In the genomic region with DNA sequence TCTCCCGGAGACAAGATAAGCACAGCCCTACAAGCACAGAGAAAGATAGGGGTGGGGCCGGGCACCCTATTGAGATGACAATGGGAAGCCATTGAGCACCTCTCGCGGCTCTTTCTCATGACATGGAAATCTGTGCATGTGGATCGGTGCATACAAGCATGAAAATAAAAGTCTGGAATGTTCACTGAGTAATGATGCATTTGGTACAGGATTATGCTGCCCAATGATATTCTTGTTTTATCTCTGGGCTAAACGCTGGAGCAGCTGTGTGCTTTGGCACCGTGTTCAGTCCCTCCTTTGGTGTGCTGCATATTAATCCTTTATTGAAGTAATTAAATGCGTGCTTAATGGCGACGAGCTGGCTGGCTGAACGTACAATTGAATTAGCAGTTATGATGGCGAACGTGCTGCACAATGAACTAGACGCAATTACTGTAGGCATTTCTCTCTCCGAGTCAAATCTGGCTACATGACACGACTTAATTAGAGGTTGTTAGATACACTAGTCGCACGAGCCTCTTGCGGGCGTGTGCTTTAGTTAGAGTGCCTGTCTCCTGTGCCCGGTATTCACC, we compare ENCODE assay signal across 14 mouse cellular contexts.
DNase-seq lines count a peak whose midpoint lies in the region; ATAC-seq and TF ChIP-seq lines count a peak whose summit lies in the region.
"Had no signal": no experiment of that assay in that cellular context is flagged by ENCODE, and none has a peak within 500 bp of the region (broad histone marks: within the 10 kb centered on the region; RNA-seq: fewer than 3 reads in every experiment).

No protein-coding gene starts in this region.

- no peaks in the 10 kb centered on the region for H3K27me3 ChIP-seq in heart, embryonic 10.5 days (ENCODE audit: insufficient read depth, poor library complexity, severe bottlenecking)
- H3K27me3 ChIP-seq in midbrain, embryonic 12.5 days, result no peaks in the 10 kb centered on the region
- H3K27me3 ChIP-seq in midbrain, embryonic 11.5 days (ENCODE audit: control insufficient read depth, insufficient read depth, low read length), result no peaks in the 10 kb centered on the region
- H3K27me3 ChIP-seq in hindbrain, embryonic 15.5 days, result no peaks in the 10 kb centered on the region
- H3K27me3 ChIP-seq: liver, embryonic 15.5 days had no signal

- H3K4me2 ChIP-seq in midbrain, embryonic 12.5 days (replicated peaks), result peak overlapping the region; percentile 17; the same call in 1 of the 2 replicates
- H3K4me2 ChIP-seq in midbrain, embryonic 11.5 days, result no peak overlapping the region
- H3K4me2 ChIP-seq in hindbrain, embryonic 15.5 days, result peak overlapping the region; percentile 45
- H3K4me2 ChIP-seq: liver, embryonic 15.5 days had no signal

- peak; percentile 41 for DNase-seq in heart, adult 11 months
- no peak for DNase-seq in heart, embryonic 10.5 days (ENCODE audit: low spot score)
- DNase-seq in midbrain, embryonic 11.5 days (ENCODE audit: low spot score, missing footprints), result no peak
- DNase-seq in retina, embryonic 14.5 days (ENCODE audit: low spot score), result peak; percentile 42
- DNase-seq in lung, adult 2 months, result no peak
- DNase-seq in urinary bladder, adult 18-20 months (ENCODE audit: low spot score in 2 of 2), result no peak
- DNase-seq: adrenal gland, postnatal 36 days; gastrocnemius, adult 2 months; layer of hippocampus, postnatal 36 days; thymus, postnatal 25 days had no signal

- no peak for TF ChIP-seq POLR2A in lung, adult 2 months (IDR thresholded peaks at IDR 0.05; ENCODE audit: borderline replicate concordance, extremely low read depth, low read depth, low read length)

- H3K27ac ChIP-seq in heart, embryonic 10.5 days, result no peak overlapping the region
- peak overlapping the region; percentile 20; the same call in 1 of the 2 replicates for H3K27ac ChIP-seq in midbrain, embryonic 12.5 days (replicated peaks)
- no peak overlapping the region for H3K27ac ChIP-seq in midbrain, embryonic 11.5 days (ENCODE audit: low read depth, low read length)
- peak overlapping the region; percentile 43 for H3K27ac ChIP-seq in hindbrain, embryonic 15.5 days (replicated peaks)
- H3K27ac ChIP-seq: gastrocnemius, adult 2 months; liver, embryonic 15.5 days had no signal

- no peak overlapping the region for H3K4me3 ChIP-seq in heart, embryonic 10.5 days
- no peak overlapping the region for H3K4me3 ChIP-seq in midbrain, embryonic 12.5 days
- no peak overlapping the region for H3K4me3 ChIP-seq in midbrain, embryonic 11.5 days (ENCODE audit: low read depth, low read length)
- H3K4me3 ChIP-seq in hindbrain, embryonic 15.5 days, result no peak overlapping the region
- H3K4me3 ChIP-seq in lung, adult 2 months (replicated peaks; ENCODE audit: extremely low read depth, low read depth, low read length), result no peak overlapping the region
- H3K4me3 ChIP-seq: gastrocnemius, adult 2 months; liver, embryonic 15.5 days had no signal

- WGBS in heart, embryonic 10.5 days, result 65% methylated on average over 21 of the region's 21 CpGs
- WGBS in midbrain, embryonic 12.5 days, result 65% methylated on average over 21 of the region's 21 CpGs
- 77% methylated on average over 21 of the region's 21 CpGs for WGBS in midbrain, embryonic 11.5 days
- WGBS in hindbrain, embryonic 15.5 days, result 19% methylated on average over 21 of the region's 21 CpGs
- 73% methylated on average over 21 of the region's 21 CpGs for WGBS in lung, adult 2 months

- H3K9ac ChIP-seq in midbrain, embryonic 12.5 days (replicated peaks), result no peak overlapping the region
- H3K9ac ChIP-seq in midbrain, embryonic 11.5 days (ENCODE audit: low read length), result no peak overlapping the region
- no peak overlapping the region for H3K9ac ChIP-seq in hindbrain, embryonic 15.5 days
- H3K9ac ChIP-seq: liver, embryonic 15.5 days had no signal

- no peak for TF ChIP-seq CTCF in lung, adult 2 months (IDR thresholded peaks at IDR 0.05; ENCODE audit: insufficient read depth, low read length)

- H3K36me3 ChIP-seq in heart, embryonic 10.5 days, result no peaks in the 10 kb centered on the region
- no peaks in the 10 kb centered on the region for H3K36me3 ChIP-seq in midbrain, embryonic 12.5 days
- no peaks in the 10 kb centered on the region for H3K36me3 ChIP-seq in midbrain, embryonic 11.5 days (ENCODE audit: control insufficient read depth, insufficient read depth, low read length)
- no peaks in the 10 kb centered on the region for H3K36me3 ChIP-seq in hindbrain, embryonic 15.5 days
- H3K36me3 ChIP-seq: liver, embryonic 15.5 days had no signal

- no peaks in the 10 kb centered on the region for H3K9me3 ChIP-seq in heart, embryonic 10.5 days
- no peaks in the 10 kb centered on the region for H3K9me3 ChIP-seq in midbrain, embryonic 12.5 days
- H3K9me3 ChIP-seq in midbrain, embryonic 11.5 days (ENCODE audit: control insufficient read depth, low read length), result no peaks in the 10 kb centered on the region
- H3K9me3 ChIP-seq in hindbrain, embryonic 15.5 days, result no peaks in the 10 kb centered on the region
- H3K9me3 ChIP-seq: liver, embryonic 15.5 days had no signal

- peaks cover 11% of the 10 kb centered on the region; the same call in 1 of the 2 replicates for H3K4me1 ChIP-seq in heart, embryonic 10.5 days
- H3K4me1 ChIP-seq in midbrain, embryonic 12.5 days, result peaks cover 15% of the 10 kb centered on the region; the same call in 1 of the 2 replicates
- no peaks in the 10 kb centered on the region for H3K4me1 ChIP-seq in midbrain, embryonic 11.5 days (ENCODE audit: control insufficient read depth, insufficient read depth, low read length)
- peaks cover 17% of the 10 kb centered on the region for H3K4me1 ChIP-seq in hindbrain, embryonic 15.5 days (replicated peaks)
- H3K4me1 ChIP-seq in lung, adult 2 months (ENCODE audit: control insufficient read depth, insufficient read depth, low read length), result no peaks in the 10 kb centered on the region
- H3K4me1 ChIP-seq: liver, embryonic 15.5 days had no signal

- peak; percentile 49; the same call in 1 of the 2 replicates for ATAC-seq in midbrain, embryonic 12.5 days (ENCODE audit: low FRiP score, low read depth)
- no peak for ATAC-seq in midbrain, embryonic 11.5 days (ENCODE audit: low FRiP score)
- ATAC-seq in hindbrain, embryonic 15.5 days (ENCODE audit: low FRiP score, low read depth), result peak; percentile 84
- ATAC-seq: inflammation-experienced regulatory T-cells, adult 6 months had no signal

Comparison
In these comparisons a context has a peak if more than half of its experiments do, and no peak if none do; other contexts are left out.
1. DNase-seq: peak in heart, adult 11 months (single experiment) and retina, embryonic 14.5 days (single experiment); none in heart, embryonic 10.5 days (single experiment), midbrain, embryonic 11.5 days (single experiment), lung, adult 2 months (single experiment) and urinary bladder, adult 18-20 months (0 of 2).
2. H3K27ac ChIP-seq: peak in midbrain, embryonic 12.5 days (single experiment) and hindbrain, embryonic 15.5 days (single experiment); none in heart, embryonic 10.5 days (single experiment) and midbrain, embryonic 11.5 days (single experiment).